Mouse (Mus musculus) forebrain, embryonic 12.5 days (tissue): Measurements from ENCODE around the gene Kif6. TPM values are rescaled to one million over a fixed set of nuclear protein-coding genes. Genes with fewer than 3 reads are reported as not detected.
A peak's percentile ranks its signal among the peaks of the same experiment; 100 is the strongest.

ENCODE experiments used
- ATAC-seq: fragments of 200-750 bp; cut with Nextera tagmentation; 2 replicates; pipeline ENCODE4 v1.8.0; 2017; ENCODE audit warnings: moderate TSS enrichment; ENCODE audit not compliant: low FRiP score
- H3K27ac ChIP-seq: fragments of 300-500 bp; sonication (generic); 2 replicates; pipeline ENCODE4 v1.5.1; 2016; ENCODE audit warnings: mild to moderate bottlenecking
- H3K27me3 ChIP-seq: fragments of 300-500 bp; sonication (generic); 2 replicates; pipeline ENCODE4 v1.6.1; 2016; ENCODE audit warnings: mild to moderate bottlenecking
- H3K36me3 ChIP-seq: fragments of 300-500 bp; sonication (generic); replicated peaks from 2 replicates; pipeline ENCODE4 v1.6.1; 2016; ENCODE audit warnings: mild to moderate bottlenecking
- H3K4me1 ChIP-seq: fragments of 300-500 bp; sonication (generic); 2 replicates; pipeline ENCODE4 v1.6.1; 2016
- H3K4me2 ChIP-seq: fragments of 300-500 bp; sonication (generic); 2 replicates; pipeline ENCODE4 v1.6.1; 2016; ENCODE audit warnings: mild to moderate bottlenecking, moderate library complexity
- H3K4me3 ChIP-seq: fragments of 300-500 bp; sonication (generic); replicated peaks from 2 replicates; pipeline ENCODE4 v1.5.1; 2016; ENCODE audit warnings: mild to moderate bottlenecking
- H3K9ac ChIP-seq: fragments of 300-500 bp; sonication (generic); 2 replicates; pipeline ENCODE4 v1.6.1; 2016; ENCODE audit warnings: mild to moderate bottlenecking
- H3K9me3 ChIP-seq: fragments of 300-500 bp; sonication (generic); 2 replicates; pipeline ENCODE4 v1.6.1; 2016
- WGBS: fragments of 180-500 bp; shearing (Covaris S2); methylation state at CpG from one replicate; pipeline ENCODE4 v1.1.7; 2016; 5-methylcytosine and 5-hydroxymethylcytosine counted together
- polyA plus RNA-seq: library from polyadenylated mRNA; unstranded; fragments of >200 nt; fragmentation: Nextera tagmentation; extraction: Ambion mirVana; gene quantifications from 2 replicates; pipeline ENCODE4 v1.2.1, GENCODE M21; 2016

Gene Kif6
- polyA plus RNA-seq, 1 experiment from 2014 or later = 3.1 TPM

DNA sequence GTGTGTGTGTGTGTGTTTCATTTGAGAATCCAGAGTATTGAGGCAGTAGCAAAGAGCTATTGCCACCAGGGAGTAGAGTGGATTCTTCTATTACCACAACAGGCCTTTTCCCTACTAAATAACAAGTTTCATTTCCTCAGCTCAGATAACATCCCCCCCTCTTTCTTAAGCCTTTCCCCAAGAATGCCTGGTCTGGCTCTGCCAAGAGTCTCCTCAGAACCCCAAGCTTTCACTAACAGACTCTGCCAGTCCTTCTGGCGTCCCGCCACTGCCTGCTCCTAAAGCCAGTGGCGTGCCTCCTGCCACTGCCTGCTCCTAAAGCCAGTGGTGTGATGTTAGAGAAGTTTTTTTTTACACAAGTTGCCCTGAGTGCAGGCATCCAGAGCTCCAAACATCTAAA is 164.6 kb downstream of the Kif6 start:
- Histone ChIP-seq H3K36me3 (no peaks in the 10 kb centered on the region), H3K27me3 (no peaks in the 10 kb centered on the region), H3K4me3 (no peak overlapping the region), H3K27ac (no peak overlapping the region), H3K4me2 (no peak overlapping the region), H3K9me3 (no peaks in the 10 kb centered on the region), H3K4me1 (no peaks in the 10 kb centered on the region), H3K9ac (no peak overlapping the region)
- ATAC-seq = no peak
- 81% methylated on average over 3 of the region's 3 CpGs for WGBS

- H3K27me3 ChIP-seq = no peaks in the 10 kb centered on the region
- H3K36me3 ChIP-seq = no peaks in the 10 kb centered on the region
- no peak overlapping the region for H3K4me3 ChIP-seq
- ATAC-seq = no peak
- 84% methylated on average over 5 of the region's 5 CpGs for WGBS
- H3K4me2 ChIP-seq = no peak overlapping the region
- H3K4me1 ChIP-seq = peaks cover 7% of the 10 kb centered on the region; the same call in 1 of the 2 replicates
- H3K27ac ChIP-seq = no peak overlapping the region
- no peaks in the 10 kb centered on the region for H3K9me3 ChIP-seq
- H3K9ac ChIP-seq = no peak overlapping the region
Observed at GRCm38 (mm10) chr17:49785851-49786250, 170.9 kb downstream of the Kif6 start.

DNA sequence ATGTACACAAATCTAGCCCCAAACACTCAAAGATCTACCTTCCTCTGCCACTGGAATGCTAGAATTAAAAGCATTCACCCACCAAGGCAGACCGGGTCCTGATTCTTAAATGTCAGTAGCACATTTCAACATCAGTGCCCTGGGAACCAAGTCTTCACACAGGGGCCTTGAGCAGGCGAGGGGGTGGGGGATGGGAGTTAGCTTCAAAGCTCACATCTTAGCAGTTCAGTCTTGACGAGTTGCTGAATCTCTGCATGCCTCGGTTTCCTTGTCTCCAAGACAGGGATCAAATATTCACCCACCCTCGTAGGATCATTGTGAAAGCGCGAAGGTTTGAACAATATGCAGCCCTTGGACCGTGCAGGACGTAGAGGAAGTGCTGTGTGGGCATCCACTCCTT is 172.4 kb downstream of the Kif6 start:
- no peak for ATAC-seq
- H3K4me2 ChIP-seq = no peak overlapping the region
- H3K4me1 ChIP-seq = peaks cover 7% of the 10 kb centered on the region; the same call in 1 of the 2 replicates
- H3K9ac ChIP-seq = no peak overlapping the region
- H3K4me3 ChIP-seq = no peak overlapping the region
- no peaks in the 10 kb centered on the region for H3K36me3 ChIP-seq
- H3K27me3 ChIP-seq = no peaks in the 10 kb centered on the region
- no peaks in the 10 kb centered on the region for H3K9me3 ChIP-seq
- WGBS = 73% methylated on average over 9 of the region's 9 CpGs
- no peak overlapping the region for H3K27ac ChIP-seq

DNA sequence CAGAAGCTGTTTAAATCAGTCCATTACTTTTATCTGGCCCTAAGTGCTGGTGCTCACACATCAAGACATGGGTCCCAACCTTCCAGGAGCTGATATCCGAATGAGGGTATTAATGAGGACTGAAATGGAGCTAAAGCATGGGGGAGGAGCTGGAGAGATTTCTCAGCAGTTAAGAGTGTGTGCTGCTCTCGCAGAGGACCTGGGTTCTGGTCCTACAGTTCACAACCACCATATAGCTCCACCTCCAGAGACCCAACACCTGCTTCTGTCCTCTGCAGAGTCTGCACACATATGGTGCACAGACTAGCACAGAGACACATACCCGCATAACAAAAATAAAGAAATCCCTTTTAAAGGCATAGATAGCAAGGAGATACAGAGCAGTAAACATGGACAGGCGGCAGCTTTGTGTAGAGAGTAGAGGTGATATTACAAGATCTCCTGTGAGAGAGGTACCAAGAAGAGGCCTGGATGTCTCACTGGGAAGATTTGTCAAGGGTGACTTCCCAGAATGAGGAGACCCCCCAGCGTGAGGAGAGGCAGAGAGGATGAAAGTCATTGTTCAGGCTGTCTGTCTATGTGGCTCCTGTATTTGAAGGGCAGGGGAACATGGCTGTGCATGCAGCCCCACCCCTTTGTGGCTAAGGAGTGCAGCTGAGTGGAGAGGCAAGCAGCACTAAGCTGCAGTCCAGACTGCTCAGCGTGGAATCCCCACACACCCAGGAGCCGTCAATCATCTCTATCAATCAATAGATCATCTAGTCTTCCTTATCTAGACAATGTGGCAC is 173.4 kb downstream of the Kif6 start:
- Histone ChIP-seq H3K4me3 (no peak overlapping the region), H3K27ac (no peak overlapping the region), H3K4me2 (no peak overlapping the region), H3K9ac (no peak overlapping the region), H3K4me1 (peaks cover 7% of the 10 kb centered on the region; the same call in 1 of the 2 replicates), H3K27me3 (no peaks in the 10 kb centered on the region), H3K36me3 (no peaks in the 10 kb centered on the region), H3K9me3 (no peaks in the 10 kb centered on the region)
- 59% methylated on average over 7 of the region's 7 CpGs for WGBS
- 0 out of 2 replicates have a peak, but pooled peaks have one; percentile 41 for ATAC-seq

DNA sequence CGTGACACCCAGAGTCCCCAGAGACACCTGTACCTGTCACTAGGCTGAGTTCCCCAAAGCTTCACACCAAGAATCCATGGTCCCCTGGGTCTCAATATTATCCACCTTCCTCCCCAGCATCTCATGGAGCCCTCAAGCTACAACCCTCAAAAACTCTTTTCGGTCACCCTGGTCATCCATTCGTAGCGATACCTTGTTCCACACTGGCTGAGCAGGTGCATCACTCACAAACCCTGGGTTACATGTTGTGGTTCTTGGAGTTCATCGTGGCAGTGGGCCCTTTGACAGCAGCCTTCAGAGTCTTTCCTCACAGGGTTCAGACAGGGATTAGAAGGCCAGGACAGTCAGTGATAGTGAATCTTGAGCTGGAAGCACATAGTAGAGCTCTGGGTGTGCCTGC is 176.6 kb downstream of the Kif6 start:
- Histone ChIP-seq H3K36me3 (no peaks in the 10 kb centered on the region), H3K9ac (no peak overlapping the region), H3K4me3 (no peak overlapping the region), H3K4me1 (peaks cover 7% of the 10 kb centered on the region; the same call in 1 of the 2 replicates), H3K27me3 (no peaks in the 10 kb centered on the region), H3K27ac (no peak overlapping the region), H3K4me2 (no peak overlapping the region), H3K9me3 (0 out of 2 replicates have a peak, but pooled peaks cover 4% of the 10 kb centered on the region)
- 95% methylated on average over 5 of the region's 5 CpGs for WGBS
- ATAC-seq = no peak

GRCm38 (mm10) chr17:49792217-49792743 is 177.3 kb downstream of the Kif6 start:
- no peak for ATAC-seq
- 87% methylated on average over 10 of the region's 10 CpGs for WGBS
- Histone ChIP-seq H3K4me1 (peaks cover 7% of the 10 kb centered on the region; the same call in 1 of the 2 replicates), H3K27ac (no peak overlapping the region), H3K4me2 (no peak overlapping the region), H3K9me3 (0 out of 2 replicates have a peak, but pooled peaks cover 4% of the 10 kb centered on the region), H3K36me3 (no peaks in the 10 kb centered on the region), H3K9ac (no peak overlapping the region), H3K27me3 (no peaks in the 10 kb centered on the region), H3K4me3 (no peak overlapping the region)

- H3K9me3 ChIP-seq = 0 out of 2 replicates have a peak, but pooled peaks cover 4% of the 10 kb centered on the region
- H3K4me2 ChIP-seq = no peak overlapping the region
- H3K4me1 ChIP-seq = peaks cover 7% of the 10 kb centered on the region; the same call in 1 of the 2 replicates
- 95% methylated on average over 1 of the region's 1 CpGs for WGBS
- H3K4me3 ChIP-seq = no peak overlapping the region
- H3K27me3 ChIP-seq = no peaks in the 10 kb centered on the region
- no peaks in the 10 kb centered on the region for H3K36me3 ChIP-seq
- ATAC-seq = no peak
- H3K9ac ChIP-seq = no peak overlapping the region
- H3K27ac ChIP-seq = no peak overlapping the region
Observed at GRCm38 (mm10) chr17:49792946-49793345, 178.0 kb downstream of the Kif6 start.

DNA sequence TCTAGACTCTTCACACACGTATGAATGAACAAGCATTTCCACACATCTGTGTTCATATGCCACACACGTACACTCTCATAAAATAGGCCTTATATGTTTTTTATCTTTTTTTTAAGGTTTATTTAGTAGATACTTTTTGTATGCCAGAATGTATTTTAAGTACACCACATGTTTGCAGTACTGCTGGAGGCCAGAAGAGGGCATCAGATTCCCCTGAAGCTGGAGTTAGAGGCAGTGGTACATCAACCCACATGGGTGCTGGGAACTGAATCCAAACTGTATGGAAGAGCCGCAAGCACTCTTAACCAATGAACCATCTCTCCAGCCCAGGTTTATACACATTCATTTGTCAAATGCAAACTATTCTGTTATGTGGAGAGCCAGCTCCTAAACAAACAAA is 179.0 kb downstream of the Kif6 start:
- Histone ChIP-seq H3K4me3 (no peak overlapping the region), H3K27me3 (no peaks in the 10 kb centered on the region), H3K4me2 (no peak overlapping the region), H3K4me1 (peaks cover 1% of the 10 kb centered on the region; the same call in 1 of the 2 replicates), H3K27ac (no peak overlapping the region), H3K36me3 (no peaks in the 10 kb centered on the region), H3K9me3 (0 out of 2 replicates have a peak, but pooled peaks cover 4% of the 10 kb centered on the region), H3K9ac (no peak overlapping the region)
- ATAC-seq = no peak
- WGBS = over 99% methylated on average over 3 of the region's 3 CpGs

DNA sequence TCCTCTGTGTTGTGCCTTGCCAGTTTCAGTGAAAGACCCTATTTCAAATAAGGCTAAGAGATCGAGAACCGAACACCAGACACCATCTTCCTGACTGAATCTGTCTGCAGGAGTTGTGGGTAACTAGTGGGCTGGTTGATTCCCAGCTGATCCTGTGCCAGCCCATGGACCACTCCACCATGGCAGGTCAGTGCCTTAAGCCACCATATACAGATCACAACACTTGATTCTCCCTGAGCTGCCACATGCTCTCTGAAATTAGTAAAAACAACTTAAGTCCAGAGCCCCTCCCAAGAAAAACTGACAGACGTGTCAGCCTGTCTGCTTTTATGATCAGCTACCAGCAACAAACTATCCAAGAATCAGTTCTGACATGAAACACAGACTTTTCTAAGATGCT is 180.3 kb downstream of the Kif6 start:
- H3K36me3 ChIP-seq = no peaks in the 10 kb centered on the region
- H3K9me3 ChIP-seq = 0 out of 2 replicates have a peak, but pooled peaks cover 4% of the 10 kb centered on the region
- no peak overlapping the region for H3K4me3 ChIP-seq
- no peaks in the 10 kb centered on the region for H3K27me3 ChIP-seq
- WGBS = 90% methylated on average over 3 of the region's 3 CpGs
- no peak for ATAC-seq
- H3K27ac ChIP-seq = no peak overlapping the region
- H3K4me2 ChIP-seq = no peak overlapping the region
- no peak overlapping the region for H3K9ac ChIP-seq
- H3K4me1 ChIP-seq = no peaks in the 10 kb centered on the region

DNA sequence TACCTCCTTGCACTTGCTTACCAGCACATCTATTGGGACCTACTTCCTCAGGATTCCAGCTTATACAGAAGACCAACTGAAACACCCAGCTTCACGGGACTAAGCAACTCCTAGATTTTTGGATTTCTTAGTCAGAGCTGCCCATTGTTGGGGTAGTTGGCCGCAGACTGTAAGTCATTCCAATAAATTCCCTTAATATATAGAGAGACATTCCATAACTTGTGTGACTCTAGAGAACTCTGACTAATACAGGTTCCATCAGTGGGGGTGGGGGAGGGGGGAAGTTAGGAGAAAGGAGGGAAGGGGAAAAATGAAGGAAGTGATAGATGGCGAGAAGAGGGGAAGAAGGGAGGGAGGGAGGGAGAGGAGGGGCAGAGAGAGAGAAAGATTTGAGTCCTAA is 181.2 kb downstream of the Kif6 start:
- 81% methylated on average over 3 of the region's 3 CpGs for WGBS
- H3K27me3 ChIP-seq = no peaks in the 10 kb centered on the region
- no peak for ATAC-seq

DNA sequence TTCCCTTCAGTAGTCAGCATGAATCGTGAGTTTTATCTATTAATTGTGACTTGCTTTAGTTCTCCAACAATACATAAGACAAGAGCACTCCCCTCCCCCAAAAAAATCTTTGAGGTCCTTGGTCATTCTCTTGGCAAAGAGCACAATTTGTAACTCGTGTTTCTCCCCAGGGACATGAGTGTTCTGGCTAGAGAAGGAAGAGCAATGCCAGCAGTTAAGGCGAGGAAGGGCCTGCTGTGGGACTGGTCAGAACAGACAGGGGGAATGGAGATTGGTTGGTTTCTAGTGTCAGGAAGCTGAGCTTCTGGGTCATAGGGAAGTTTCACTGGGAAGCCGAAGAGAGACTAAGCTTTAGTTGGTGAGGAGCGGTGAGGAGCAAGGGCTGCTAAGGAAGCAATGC is 184.2 kb downstream of the Kif6 start:
- no peak overlapping the region for H3K4me2 ChIP-seq
- H3K36me3 ChIP-seq = no peaks in the 10 kb centered on the region
- no peaks in the 10 kb centered on the region for H3K4me1 ChIP-seq
- no peaks in the 10 kb centered on the region for H3K27me3 ChIP-seq
- no peak overlapping the region for H3K4me3 ChIP-seq
- no peak for ATAC-seq
- H3K27ac ChIP-seq = no peak overlapping the region
- H3K9ac ChIP-seq = no peak overlapping the region
- H3K9me3 ChIP-seq = no peaks in the 10 kb centered on the region
- 82% methylated on average over 5 of the region's 5 CpGs for WGBS

More for the DNA sequence above, 181.2 kb downstream of the Kif6 start:
- Histone ChIP-seq H3K9ac (no peak overlapping the region), H3K4me1 (no peaks in the 10 kb centered on the region), H3K4me2 (no peak overlapping the region), H3K9me3 (0 out of 2 replicates have a peak, but pooled peaks cover 4% of the 10 kb centered on the region), H3K27ac (no peak overlapping the region), H3K36me3 (no peaks in the 10 kb centered on the region), H3K4me3 (no peak overlapping the region)

DNA sequence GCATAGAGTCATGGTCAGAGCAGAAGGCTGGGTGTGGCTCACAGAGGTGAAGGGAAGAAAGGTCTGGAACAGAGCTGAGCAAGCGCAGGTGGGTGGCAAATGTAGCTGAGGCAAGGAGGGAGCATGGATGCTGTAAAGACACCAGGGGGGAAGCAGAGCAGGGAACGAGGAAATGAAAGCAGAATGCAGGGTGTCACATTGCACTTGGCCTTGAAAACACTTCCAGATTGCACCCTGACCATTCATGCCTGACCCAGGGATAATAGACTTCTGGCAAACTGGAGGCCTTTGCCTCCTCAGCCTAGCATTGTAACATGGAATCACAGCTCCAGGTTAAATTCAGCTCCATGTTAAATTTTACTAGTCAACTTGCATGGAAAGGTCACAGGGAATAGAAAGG is 185.2 kb downstream of the Kif6 start:
- no peak for ATAC-seq
- Histone ChIP-seq H3K27me3 (no peaks in the 10 kb centered on the region), H3K4me1 (no peaks in the 10 kb centered on the region), H3K4me2 (no peak overlapping the region), H3K27ac (no peak overlapping the region), H3K9me3 (no peaks in the 10 kb centered on the region), H3K36me3 (no peaks in the 10 kb centered on the region), H3K9ac (no peak overlapping the region), H3K4me3 (no peak overlapping the region)
- WGBS = 62% methylated on average over 2 of the region's 2 CpGs

GRCm38 (mm10) chr17:49807461-49807860 is 192.5 kb downstream of the Kif6 start:
- no peak overlapping the region for H3K4me3 ChIP-seq

More at GRCm38 (mm10) chr17:49807461-49807860, 192.5 kb downstream of the Kif6 start:
- H3K36me3 ChIP-seq = no peaks in the 10 kb centered on the region
- no peak for ATAC-seq
- no peaks in the 10 kb centered on the region for H3K4me1 ChIP-seq
- WGBS = 66% methylated on average over 4 of the region's 4 CpGs
- H3K27ac ChIP-seq = no peak overlapping the region
- H3K27me3 ChIP-seq = no peaks in the 10 kb centered on the region
- H3K4me2 ChIP-seq = no peak overlapping the region
- H3K9me3 ChIP-seq = no peaks in the 10 kb centered on the region
- H3K9ac ChIP-seq = no peak overlapping the region
